Mouse (Mus musculus) testis, postnatal 14 days (tissue): ENCODE results near the gene Ajm1.
A peak's percentile ranks its signal among the peaks of the same experiment; 100 is the strongest.

Source experiments
- DNase-seq: peaks from one replicate; pipeline ENCODE4 v3.0.0; 2021; ENCODE audit warnings: low spot score

Gene Ajm1

DNA sequence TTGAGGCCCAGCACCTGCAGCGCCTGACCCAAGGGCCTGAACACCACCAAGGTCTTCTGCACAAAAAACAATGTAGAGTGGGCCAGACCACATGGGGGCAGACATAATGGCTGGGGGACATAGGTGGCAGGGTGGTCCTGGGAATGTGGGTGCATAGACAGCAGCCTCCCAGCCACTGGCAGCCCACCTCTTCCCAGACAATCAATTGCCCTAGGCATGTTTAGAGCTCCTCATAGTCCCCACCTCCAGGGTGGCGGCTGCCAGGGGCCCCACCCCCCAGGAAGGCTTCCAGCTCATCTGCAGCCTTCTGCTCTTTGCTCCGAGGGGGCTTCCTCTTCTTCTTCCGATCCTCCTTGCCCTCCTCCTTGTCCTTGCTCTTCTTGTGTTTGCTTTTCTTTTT lies 2.0 kb upstream of the Ajm1 start:
- no peak for DNase-seq

DNA sequence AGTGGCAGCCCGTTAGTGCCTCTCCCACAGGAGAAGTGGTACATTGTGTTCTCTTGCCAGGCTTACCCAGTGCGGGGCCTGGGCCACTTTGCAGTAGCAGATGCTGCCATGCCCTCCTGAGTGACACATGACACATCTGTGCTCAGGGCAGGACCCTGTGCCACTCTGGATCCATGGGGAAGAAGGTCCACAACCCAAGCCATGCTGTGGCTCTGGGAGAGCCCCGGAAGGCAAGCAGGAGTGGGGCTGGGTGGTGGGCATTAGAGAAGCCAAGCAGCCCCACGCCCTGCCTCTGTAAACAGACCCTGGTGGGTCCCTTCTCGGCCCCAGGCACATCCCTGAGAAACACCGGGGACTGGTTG lies 1.5 kb upstream of the Ajm1 start:
- DNase-seq, result no peak

GRCm38 (mm10) chr2:25582466-25583119 lies 1.0 kb upstream of the Ajm1 start:
- DNase-seq, result no peak

- DNase-seq, result no peak
Observed at GRCm38 (mm10) chr2:25581901-25582301, 344 bp upstream of the Ajm1 start.

GRCm38 (mm10) chr2:25580621-25581101 lies 896 bp downstream of the Ajm1 start:
- DNase-seq, result no peak

- DNase-seq, result no peak
Observed at GRCm38 (mm10) chr2:25579737-25580460, 1.7 kb downstream of the Ajm1 start.

GRCm38 (mm10) chr2:25578796-25579736 lies 2.5 kb downstream of the Ajm1 start:
- DNase-seq, result no peak

GRCm38 (mm10) chr2:25577951-25578795 lies 3.4 kb downstream of the Ajm1 start:
- DNase-seq, result no peak

GRCm38 (mm10) chr2:25576965-25577891 lies 4.3 kb downstream of the Ajm1 start:
- no peak for DNase-seq

DNA sequence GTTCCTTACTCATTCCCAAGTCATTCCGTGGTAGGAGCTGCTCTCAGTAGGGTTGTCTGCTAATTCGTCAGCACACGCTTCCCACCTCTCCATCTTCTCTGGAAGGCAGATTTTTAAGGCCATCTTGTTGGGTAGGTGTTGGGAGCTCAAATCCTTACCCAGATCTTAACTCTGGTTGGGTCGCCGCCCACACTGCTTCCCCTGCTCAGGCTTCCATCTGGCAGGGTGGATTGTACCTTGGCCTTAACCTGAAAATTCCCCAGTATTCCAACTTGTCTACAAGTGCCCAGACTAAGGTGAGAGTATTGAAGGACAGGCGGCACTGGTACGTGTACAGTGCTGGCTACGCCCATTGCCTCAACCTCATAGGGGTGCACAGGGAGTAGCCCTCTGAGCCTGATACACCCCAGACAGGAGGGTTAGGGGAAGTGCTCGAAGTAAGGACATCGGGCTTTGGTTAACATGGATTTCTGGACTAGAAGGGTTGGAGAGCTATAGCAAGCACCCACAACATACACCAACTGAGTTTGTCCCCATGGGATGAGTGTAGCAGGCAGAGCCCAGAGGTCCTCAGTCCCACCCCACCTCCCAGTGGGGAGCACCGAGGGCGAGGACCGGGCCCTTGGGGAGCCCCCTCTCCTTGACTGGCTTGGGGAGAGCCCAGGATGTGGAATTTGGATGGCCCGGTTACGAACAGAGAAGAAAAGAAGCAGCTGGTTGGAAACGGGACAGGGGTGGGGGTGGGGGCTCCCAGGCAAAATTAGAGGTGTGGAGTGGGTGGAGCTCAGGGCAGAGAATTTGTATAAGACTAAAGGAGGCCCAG lies 5.3 kb downstream of the Ajm1 start:
- DNase-seq, result no peak

DNA sequence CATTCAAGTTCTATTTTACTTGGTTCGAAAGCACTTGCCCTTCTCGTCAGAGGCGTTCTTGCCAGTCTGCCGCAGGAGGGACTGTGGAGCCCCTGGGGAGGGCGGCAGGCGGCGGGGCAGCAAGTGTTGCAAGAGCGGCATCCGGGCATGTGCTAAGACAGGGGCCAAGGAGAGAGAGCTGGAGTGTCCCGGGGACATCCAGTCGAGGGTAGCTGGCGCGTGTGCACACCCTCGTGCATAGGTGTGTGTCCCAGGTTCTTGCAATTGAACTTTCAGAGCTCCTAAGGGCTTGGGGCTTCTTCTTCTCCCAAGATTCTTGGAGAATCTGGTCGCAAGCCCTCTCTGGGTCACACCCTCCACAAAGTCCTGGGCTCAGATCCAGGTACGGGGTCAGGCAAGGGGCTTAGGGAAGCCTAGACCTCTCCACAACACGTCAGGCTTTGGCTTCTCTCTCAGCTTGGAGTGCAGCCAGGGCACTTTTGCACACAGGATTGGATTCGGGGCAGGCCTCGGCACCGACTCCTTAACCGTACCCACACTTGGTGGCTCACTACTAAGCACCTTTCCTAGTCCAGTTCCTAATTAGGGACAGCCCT lies 6.0 kb downstream of the Ajm1 start:
- no peak for DNase-seq

DNA sequence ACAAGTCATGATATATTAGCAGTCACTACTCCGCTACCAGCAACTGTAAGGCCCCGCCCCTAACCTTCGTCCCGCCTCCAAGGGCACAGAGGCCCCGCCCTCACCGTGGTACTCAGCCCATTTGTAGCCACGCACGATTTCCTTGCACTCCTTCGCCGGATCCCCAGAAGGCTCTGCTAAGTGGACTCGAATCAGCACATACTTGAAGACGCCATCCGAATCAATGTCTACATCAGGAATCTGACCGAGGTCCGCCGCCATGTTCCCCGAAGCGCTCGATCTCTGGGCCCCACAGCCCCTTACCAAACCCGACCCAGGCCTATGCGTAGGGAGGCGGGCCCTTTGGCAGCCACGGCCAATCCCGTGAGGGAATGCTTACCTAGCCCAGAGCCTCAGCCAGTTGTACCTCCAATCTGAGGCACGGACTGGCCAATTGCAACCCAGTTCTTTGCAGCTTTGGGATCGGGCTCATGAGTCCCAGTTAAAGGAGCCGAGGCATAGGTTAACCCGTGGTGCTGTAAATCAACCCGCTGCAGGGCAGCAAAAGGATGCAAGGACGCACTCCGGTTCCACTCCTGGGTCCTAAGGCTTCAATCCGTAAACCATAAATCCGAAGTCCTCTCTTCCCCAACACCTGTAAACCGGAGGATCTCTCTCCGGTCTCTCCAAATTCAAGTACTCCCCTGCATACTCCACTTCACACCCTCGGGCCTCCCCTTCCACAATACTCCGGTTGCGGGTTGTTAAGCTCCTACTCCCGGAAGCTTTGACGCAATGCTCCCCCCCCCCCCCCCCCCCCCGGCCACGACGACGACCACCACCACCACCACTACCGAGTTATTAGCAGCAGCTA lies 6.8 kb downstream of the Ajm1 start, which contains the start of the genes Mamdc4 and Phpt1:
TSS of gene Mamdc4 (minus strand) at position 267 of the 853 bp plus-strand sequence.
TSS of gene Phpt1 (minus strand) at position 646 of the 853 bp plus-strand sequence.
- peak; percentile 95 for DNase-seq

DNA sequence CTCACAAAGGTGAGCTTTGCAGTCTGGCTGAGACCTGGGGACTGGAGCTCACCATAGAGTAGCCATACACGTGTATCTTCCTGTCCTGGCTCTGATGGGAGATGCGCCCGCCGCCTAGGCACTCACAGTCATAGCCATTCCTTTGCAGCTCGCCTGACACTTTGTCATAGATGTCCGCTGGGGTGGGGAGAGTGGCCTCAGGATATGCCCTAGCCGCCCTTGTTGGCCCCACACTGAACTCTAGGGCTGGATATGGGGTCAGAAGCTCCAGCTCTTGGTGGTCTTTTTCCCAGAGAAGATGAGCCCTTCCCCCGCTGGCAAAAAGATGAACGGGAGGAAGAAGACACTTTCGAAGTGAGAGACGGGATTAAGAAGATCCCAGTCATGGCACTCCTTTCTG lies 7.4 kb downstream of the Ajm1 start:
- DNase-seq, result no peak

- no peak for DNase-seq
Observed at GRCm38 (mm10) chr2:25573068-25573467, 8.5 kb downstream of the Ajm1 start.

DNA sequence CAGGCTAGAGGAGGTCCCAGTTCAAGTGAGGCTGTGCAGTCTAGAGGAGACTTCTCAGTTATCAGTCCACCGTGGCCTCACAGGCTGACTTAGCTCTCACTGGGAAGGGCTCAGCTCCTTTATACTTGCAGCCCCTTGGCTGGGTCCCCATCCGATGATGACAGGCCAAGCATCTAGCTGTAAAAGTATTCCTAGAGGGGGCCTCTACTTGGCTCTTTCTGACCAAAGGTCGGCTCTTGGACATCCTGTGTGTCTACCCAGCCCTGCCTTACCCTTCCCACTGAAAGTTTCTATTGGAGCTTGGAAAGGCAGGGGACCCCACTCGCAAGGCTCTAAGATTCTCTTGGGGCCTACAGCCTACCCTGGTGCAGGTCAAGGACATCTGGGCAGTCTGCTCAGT lies 10.3 kb downstream of the Ajm1 start:
- no peak for DNase-seq

DNA sequence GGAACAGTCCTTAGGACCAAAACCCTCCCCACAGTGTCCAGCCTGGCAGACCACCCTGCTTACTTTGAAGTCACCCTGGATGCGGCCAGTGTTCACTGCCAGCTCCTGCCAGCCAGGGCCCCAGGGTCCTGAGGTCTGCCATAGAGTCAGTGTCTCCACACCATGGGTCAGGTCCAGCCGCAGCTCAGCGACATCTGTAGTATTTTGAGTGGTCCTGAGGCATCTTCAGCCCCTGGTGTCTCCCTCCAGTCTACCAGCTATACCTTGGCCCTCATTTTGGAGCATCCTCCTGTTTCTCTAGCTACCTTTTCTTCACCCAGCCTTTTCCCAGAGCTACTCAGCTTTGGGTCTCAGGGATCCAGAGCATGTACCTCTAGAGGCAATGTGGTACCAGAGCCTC lies 12.2 kb downstream of the Ajm1 start:
- no peak for DNase-seq

DNA sequence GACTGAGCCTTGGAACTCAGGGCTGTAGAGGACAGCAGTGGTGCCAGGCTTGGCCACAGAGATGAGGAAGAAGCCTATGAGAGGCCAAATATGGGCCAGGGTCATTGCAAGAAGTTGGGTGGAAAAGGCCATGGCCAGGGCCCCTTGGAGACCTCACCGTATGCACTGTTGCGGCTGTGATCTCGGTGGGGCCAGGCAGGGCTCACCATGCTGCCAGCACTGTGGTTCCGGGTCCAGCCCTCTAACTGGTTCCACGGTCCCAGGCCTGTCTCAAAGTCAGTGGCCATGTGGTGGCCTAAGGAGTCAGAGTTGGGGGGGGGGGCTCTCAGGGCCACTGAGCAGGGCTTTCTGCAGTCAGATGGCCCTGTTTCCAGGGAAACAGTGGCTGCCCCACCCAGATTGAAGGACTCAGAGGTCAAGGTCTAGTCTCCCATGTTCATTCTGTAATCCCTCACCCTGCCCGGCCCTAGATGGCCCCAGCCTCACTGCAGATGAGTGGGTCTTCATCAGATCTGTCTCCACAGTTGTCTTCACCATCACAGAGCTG lies 13.0 kb downstream of the Ajm1 start:
- DNase-seq, result no peak

DNA sequence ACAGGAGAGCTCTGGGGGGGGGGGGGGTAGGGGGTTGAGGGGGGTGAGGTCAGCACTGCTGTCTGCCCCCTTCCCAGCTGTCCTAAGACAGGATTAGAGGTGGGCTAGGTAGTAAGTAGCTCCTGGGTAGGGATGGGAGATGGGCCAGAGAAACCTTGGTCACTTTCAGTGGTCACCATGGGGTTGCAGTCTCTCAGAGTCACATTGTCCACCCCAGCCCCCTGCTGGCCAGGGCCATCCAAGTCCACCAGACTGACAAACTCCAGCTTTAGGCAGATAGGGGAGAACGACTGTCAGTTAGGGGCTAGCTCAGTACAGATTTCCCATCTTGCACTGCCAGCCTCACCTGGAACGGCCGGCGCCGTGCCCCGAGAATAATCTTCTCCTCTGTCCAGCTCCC lies 15.0 kb downstream of the Ajm1 start:
- DNase-seq, result no peak
